Mouse (Mus musculus) brain, embryonic 14.5 days (tissue): ENCODE data around the gene Tnik. TPM values are rescaled to one million over a fixed set of nuclear protein-coding genes. Genes with fewer than 3 reads are reported as not detected.

Experiments
- DNase-seq: peaks from one replicate; pipeline ENCODE4 v3.0.0-alpha.2; 2011; ENCODE audit warnings: low read depth
- CTCF ChIP-seq: fragments of 200-500 bp; IDR thresholded peaks from 2 replicates; pipeline ENCODE4 v1.5.1; 2012; ENCODE audit warnings: inconsistent platforms, mild to moderate bottlenecking, moderate library complexity, borderline replicate concordance; ENCODE audit not compliant: insufficient read depth, insufficient read length; ENCODE audit errors: extremely low read depth
- POLR2A ChIP-seq: fragments of 200-500 bp; IDR thresholded peaks from 2 replicates; pipeline ENCODE4 v1.6.1; 2012; ENCODE audit warnings: mild to moderate bottlenecking, inconsistent platforms, borderline replicate concordance; ENCODE audit not compliant: poor library complexity, insufficient read depth, insufficient read length, severe bottlenecking; ENCODE audit errors: extremely low read depth
- polyA plus RNA-seq: library from polyadenylated mRNA; depleted of rRNA; stranded (reverse); fragments of >200 nt; gene quantifications from 2 replicates; pipeline ENCODE4 v1.2.3, GENCODE M21; 2012

Gene Tnik
- polyA plus RNA-seq, 1 experiment, result 73.8 TPM

GRCm38 (mm10) chr3:28267211-28267610 is 4.2 kb downstream of the Tnik start:
- TF ChIP-seq POLR2A, result no peak
- TF ChIP-seq CTCF, result no peak
- no peak for DNase-seq

DNA sequence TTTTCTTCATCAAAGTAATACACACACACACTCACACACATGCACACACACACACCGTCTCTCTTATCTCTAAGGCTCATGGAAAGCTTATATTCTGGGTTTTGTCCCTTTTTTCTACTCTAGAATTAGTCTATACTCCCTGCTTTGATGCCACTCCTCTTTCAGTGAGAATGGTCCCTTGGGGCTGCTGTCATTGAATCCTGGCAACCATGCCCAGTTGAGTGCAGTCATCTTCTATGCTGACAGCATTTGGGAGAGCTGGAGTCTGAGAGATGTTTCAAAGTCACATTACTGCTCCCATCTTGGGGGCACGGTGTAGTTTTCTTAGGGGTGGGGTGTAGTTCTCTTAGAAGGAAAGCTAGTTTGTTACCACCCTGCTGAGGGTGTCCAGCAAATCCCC is 6.7 kb downstream of the Tnik start:
- peak; percentile 46 for DNase-seq
- no peak for TF ChIP-seq CTCF
- TF ChIP-seq POLR2A, result no peak

DNA sequence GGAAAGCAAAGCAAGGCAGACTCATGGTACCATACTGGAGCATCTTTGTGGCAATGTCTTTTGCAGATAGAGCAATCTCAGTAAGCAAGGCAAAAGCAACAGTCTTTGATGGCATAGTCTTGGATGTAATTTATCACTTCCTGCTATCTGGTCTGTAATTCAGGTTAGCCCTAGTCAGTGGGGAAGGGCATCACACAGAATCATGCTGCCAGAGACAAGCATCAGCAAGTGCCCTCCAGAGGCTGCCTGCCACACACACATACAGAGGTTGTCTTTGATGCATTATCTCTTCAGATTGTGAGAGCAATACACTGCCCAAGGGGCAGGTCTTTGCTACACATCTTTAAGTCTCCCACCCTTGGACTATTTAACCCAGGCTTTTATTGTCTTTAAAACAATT is 8.9 kb downstream of the Tnik start:
- TF ChIP-seq POLR2A (no peak), CTCF (no peak)
- peak; percentile 8 for DNase-seq

GRCm38 (mm10) chr3:28274763-28275162 is 11.7 kb downstream of the Tnik start:
- DNase-seq, result no peak
- TF ChIP-seq CTCF (no peak), POLR2A (no peak)

DNA sequence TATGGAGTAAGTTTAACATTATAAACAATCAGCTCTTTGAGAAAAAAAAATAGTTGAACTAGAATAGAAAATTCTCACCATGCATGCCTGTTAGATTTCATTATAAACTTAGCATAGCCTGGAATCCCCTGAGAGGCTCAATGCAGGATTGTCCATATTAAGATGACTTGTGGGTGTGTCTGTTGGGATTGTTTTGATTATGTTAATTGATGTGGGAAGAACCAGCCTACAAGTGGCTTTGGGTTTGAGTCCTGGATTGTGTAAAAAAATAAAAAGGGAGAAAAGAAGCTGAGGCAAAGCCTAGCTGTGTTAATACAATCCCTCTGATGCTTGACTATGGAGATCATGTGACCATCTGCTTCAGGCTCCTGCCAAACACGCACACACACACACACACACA is 26.7 kb downstream of the Tnik start:
- TF ChIP-seq CTCF (no peak), POLR2A (no peak)
- no peak for DNase-seq

DNA sequence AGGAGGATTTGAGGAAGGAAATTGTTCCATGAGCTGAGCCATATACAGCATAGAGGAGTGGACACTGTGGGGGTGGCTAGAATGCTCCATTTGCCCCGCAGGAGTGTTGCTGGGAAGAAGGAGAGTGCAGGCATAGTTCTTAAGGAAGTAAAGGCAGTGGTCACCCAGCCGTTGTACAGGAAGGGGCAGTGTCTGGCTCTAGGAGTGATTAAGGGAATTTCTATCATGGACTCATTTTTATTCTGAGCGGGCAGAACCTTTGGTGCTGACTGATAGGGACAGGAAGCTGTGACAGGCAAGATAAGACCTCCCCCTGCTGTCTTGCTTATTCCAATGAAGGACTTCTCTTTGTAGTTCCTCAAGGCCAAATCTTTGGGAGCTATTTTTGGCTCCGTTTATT is 38.4 kb downstream of the Tnik start:
- no peak for DNase-seq

DNA sequence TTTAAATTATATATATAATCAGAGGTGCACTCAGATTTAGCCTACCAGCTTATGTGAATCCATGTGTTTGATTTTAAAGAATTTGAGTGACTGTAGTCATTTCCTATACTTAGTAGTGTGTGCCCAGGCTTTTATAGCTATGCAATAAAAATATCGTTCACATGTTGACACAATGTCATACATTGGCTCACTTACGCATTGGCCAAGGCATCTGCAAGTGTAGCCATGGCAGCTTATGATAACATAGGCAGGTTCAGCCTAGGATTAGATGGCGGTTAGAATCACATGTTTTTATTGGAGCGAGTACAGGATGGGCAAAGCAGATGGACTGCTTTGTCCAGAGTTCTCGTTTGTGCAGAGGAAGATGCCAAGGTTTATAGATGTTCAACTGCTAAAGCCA is 40.9 kb downstream of the Tnik start:
- no peak for DNase-seq
- TF ChIP-seq POLR2A, result no peak
- TF ChIP-seq CTCF, result no peak

More for the DNA sequence above, 38.4 kb downstream of the Tnik start:
- TF ChIP-seq POLR2A, result no peak
- no peak for TF ChIP-seq CTCF

GRCm38 (mm10) chr3:28306852-28307251 is 43.8 kb downstream of the Tnik start:
- no peak for DNase-seq
- no peak for TF ChIP-seq POLR2A
- no peak for TF ChIP-seq CTCF

DNA sequence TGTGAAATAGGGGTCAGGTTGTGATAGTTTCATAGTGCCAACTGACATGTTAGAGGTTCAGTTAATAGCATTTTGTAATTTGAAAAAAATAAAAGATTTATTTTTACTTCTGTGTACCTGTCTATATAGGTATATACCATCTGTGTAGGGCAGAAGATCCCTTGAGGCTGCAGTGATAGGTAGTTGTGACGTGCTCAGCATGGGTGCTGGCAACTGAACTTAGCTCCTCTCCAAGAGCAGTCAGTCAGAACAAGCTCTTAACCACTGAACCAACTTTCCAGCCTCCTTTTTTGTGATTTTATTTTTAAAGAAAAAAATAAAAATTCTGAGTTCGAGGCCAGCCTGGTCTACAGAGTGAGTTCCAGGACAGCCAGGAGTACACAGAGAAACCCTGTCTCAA is 51.4 kb downstream of the Tnik start:
- TF ChIP-seq POLR2A (no peak), CTCF (no peak)
- no peak for DNase-seq

DNA sequence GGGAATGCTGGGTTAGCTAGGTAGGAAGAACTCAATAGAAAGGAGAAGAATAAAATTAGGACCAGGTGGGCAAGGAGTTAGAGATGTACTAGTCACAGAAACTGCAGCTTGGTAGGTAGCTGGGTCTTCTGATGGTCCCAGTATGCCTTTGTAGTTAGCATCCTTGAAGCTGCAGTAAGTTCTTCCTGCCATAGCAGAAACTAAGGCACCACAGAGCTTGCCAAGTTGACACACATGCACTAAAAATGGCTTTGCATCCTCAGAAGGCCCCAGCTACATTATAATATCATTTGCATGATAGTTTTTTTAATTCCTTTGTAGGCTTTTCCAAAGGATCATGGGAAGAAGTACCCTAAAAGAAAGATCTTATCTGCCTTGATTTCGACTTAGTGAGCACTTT is 54.3 kb downstream of the Tnik start:
- no peak for DNase-seq
- TF ChIP-seq CTCF (no peak), POLR2A (no peak)

- TF ChIP-seq CTCF, result no peak
- DNase-seq, result no peak
These were observed 58.6 kb downstream of the Tnik start for GRCm38 (mm10) chr3:28321635-28322034.

DNA sequence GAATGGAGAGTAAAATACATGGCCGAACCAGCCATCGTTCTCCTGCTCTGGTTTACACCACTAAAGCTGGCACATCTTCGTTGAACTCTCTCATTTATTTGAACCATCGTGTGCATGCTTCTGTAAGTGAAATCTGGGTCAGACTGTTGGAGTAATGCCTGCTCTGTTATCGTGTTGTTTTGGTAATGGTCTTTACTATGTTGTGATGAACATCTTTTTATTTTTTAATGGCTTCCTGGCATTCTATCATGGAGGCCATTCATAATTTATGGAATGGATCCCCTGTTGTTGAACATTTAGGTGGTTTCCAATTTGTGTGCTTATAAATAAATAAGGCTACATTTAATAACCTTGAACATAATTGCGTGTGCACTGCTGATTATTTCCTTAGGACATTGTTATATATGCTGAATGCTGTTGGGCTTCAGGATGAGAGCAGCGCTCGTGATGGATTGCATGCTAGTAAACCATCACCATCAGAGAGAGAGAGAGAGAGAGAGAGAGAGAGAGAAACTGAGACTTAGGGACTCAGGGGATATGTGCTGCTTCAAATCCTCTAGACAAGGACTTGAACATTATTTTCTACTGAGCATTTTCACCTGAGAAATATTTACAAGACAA is 62.7 kb downstream of the Tnik start:
- TF ChIP-seq CTCF (no peak), POLR2A (no peak)
- no peak for DNase-seq

DNA sequence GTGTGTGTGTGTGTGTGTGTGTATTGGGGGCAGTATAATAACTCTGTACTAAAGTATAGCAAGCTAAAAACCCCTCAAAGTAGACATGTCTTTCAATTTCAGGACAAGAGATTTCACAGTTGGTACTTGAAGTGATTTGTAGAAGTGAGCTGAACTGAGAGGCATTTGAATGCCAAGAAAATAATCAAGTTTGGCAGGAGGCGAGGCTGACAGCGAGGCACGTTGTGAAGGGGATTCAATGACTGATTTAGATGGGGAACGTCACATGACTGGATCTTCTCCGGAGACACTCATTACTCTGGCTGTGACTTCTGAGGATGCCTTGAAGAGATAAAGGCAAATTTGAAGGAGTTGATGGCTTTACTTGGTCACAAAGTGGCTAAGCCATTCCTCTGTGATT is 69.3 kb downstream of the Tnik start:
- peak; percentile 87 for DNase-seq
- TF ChIP-seq CTCF (no peak), POLR2A (no peak)

GRCm38 (mm10) chr3:28333869-28334268 is 70.9 kb downstream of the Tnik start:
- TF ChIP-seq POLR2A (no peak), CTCF (no peak)
- peak; percentile 71 for DNase-seq
